Mouse (Mus musculus) neutrophil, adult 59 days (primary cell): ENCODE results near the gene Vmn2r58. TPM values are rescaled to one million over a fixed set of nuclear protein-coding genes. Genes with fewer than 3 reads are reported as not detected.

ENCODE experiments used
- total RNA-seq, 2 experiments: library from RNA; stranded (reverse); gene quantifications; 1 replicate in 1 of 2; 2 replicates in 1 of 2; pipeline ENCODE4 v1.2.4; 2023

Vmn2r58 gene
- not detected for total RNA-seq

GRCm38 (mm10) chr7:41872612-41873011 lies at the start of gene Vmn2r58:
Vmn2r58 (minus strand) TSS chr7:41872712.

Other genes starting within 250 kb of the Vmn2r58 start
- gene Zfp788, start 239.5 kb downstream of the Vmn2r58 start, total RNA-seq = 1 to 10 TPM; 3.1 to 5.5 TPM
- gene Vmn2r59, start 186.3 kb upstream of the Vmn2r58 start, total RNA-seq = not detected
- gene Vmn2r60, start 235.1 kb upstream of the Vmn2r58 start, total RNA-seq = under 1 TPM in 1 of 2 experiments, not detected in 1; 0.02 TPM